Mouse (Mus musculus): ENCODE data around the gene Tpst1.

DNA sequence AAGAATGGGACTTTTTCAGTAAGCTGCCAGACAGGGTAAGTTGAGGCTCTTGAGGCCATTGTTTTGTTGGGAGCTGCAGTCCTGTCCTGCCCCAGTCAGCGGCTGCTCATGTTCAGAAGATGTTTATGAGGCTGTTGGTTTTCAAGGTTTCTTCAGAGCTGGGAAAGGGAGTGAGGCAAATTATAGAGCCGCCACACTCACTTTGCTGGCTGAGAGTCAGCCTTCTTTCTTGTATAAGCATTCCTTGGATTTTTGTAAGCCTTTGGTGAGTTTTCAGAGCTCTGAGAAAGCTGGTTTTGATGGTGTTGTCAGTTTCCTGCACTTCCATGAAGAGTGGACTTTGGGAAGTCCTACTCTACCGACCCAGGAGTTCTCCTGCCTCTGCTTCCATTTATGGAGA lies 11.1 kb downstream of the Tpst1 start:
- no peak for TF ChIP-seq TAL1 (conservative IDR thresholded peaks at IDR 0.05; ENCODE audit: low read depth, low read length)
- TF ChIP-seq CTCF (IDR thresholded peaks at IDR 0.05; ENCODE audit: low read depth, low read length), result no peak
- no peak for TF ChIP-seq GATA1 (IDR thresholded peaks at IDR 0.05; ENCODE audit: borderline replicate concordance, low read length)
- TF ChIP-seq POLR2AphosphoS5 (IDR thresholded peaks at IDR 0.05; ENCODE audit: insufficient replicate concordance, low read depth, low read length), result no peak

Measured in G1E (cell line).